Mouse (Mus musculus) gastrocnemius, postnatal 4 days (tissue): ENCODE results near the gene Gm6525. TPM values are rescaled to one million over a fixed set of nuclear protein-coding genes. Genes with fewer than 3 reads are reported as not detected.

Experiments
- DNase-seq, 2 experiments: peaks; one replicate each; pipeline ENCODE4 v3.0.0; 2021 to 2022; ENCODE audit warnings: low spot score in 2 of 2, mixed read lengths in 2 of 2
- total RNA-seq, 2 experiments: library from RNA; stranded (reverse); gene quantifications; 2 replicates each; pipeline ENCODE4 v1.2.3; 2021

The Gm6525 gene
- total RNA-seq, 2 experiments from 2014 or later, result 0.36 to 0.37 TPM

- DNase-seq, result no peak
Measured at GRCm38 (mm10) chr3:84169393-84170005, 4.4 kb upstream of the Gm6525 start.

DNA sequence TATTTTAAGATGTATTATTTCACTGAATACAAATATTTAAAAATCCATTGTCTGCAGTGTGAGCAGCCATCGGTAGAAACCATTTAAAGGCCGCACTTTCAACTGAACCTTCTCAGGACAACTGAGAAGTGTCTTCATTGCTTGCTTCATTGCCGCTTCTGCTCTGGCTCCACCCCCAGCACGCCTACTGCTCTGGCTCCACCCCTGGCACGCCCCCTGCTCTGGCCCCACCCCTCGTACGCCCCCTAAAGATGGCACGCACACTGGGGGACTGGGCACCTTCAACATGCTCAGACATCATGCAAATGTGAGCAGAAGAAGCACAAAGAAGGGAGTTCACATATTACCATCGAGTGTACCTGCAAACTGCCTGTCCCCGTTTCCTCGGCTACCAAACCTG is 1.5 kb upstream of the Gm6525 start:
- no peak for DNase-seq

GRCm38 (mm10) chr3:84175337-84176315 is 1.7 kb downstream of the Gm6525 start:
- DNase-seq, result peak; percentile 43 to 75

- no peak for DNase-seq
Measured at GRCm38 (mm10) chr3:84177834-84178233, 3.9 kb downstream of the Gm6525 start.

GRCm38 (mm10) chr3:84180304-84180703 is 6.4 kb downstream of the Gm6525 start:
- DNase-seq, result no peak

- DNase-seq, result no peak
Measured at GRCm38 (mm10) chr3:84181102-84181501, 7.2 kb downstream of the Gm6525 start.

GRCm38 (mm10) chr3:84181717-84182116 is 7.8 kb downstream of the Gm6525 start:
- no peak for DNase-seq

GRCm38 (mm10) chr3:84189629-84190173 is 15.8 kb downstream of the Gm6525 start:
- no peak for DNase-seq

GRCm38 (mm10) chr3:84190513-84191061 is 16.7 kb downstream of the Gm6525 start:
- no peak for DNase-seq

GRCm38 (mm10) chr3:84191141-84191881 is 17.4 kb downstream of the Gm6525 start:
- no peak for DNase-seq

- DNase-seq, result no peak
Measured at GRCm38 (mm10) chr3:84193881-84194280, 20.0 kb downstream of the Gm6525 start.

DNA sequence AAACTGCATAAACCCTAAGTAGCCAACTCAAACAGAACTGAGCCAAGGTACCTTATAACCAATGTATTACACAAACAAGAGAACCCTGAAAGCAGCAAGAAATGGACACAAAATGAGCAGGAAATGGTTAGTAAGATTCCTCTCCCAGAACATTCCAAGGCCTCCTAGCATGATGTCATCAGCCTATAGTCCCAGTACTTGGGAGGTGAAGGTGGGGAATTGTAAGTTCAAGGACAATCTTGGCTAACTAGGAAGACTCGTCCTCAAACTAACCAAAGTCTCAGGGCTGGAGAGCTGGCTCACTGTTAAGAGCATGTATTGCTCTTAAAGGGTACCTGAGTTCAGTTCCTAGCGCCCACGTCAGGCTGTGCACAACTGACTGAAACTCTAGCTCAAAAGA is 24.3 kb downstream of the Gm6525 start:
- no peak for DNase-seq

- no peak for DNase-seq
Measured at GRCm38 (mm10) chr3:84199516-84199915, 25.6 kb downstream of the Gm6525 start.

DNA sequence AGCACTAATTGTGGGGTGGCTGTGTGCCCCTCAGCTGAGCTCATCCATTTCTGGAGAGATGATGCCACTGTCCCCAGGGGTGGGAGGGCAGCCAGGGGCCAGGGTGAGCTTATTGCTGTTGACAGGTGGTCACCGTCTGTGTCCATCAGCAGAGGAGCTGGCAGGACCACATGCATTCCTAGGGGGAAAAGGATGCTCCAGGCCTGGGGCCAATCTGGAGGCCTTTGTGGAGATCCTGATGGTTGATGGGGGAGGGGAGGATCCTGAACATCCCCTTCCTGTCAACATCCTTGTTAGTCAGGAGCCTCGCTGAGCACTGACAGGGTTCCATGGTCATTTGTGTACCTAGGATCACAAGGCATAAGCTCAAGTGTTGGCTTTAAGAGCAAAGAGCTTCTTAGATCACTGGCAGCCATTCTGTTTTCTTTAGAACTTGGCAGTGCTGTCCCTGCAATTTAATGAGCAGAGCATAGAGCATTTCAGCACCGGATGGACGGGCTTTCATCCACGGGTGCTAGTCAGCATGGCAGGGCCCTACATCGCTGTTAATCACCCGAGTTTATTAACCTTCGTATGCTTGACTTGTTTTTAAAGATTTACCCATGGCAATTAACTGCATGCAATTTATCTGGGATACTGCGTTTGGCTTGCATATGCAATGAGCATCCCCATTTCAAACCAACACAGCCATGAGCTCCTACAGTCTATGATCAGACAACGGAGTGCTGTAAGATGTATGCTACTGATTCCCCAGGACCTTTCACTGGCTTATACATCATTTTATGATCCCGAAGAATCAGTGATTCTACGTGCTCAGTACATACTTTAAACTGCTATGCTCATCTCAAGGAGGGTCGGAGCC is 26.9 kb downstream of the Gm6525 start:
- DNase-seq, result peak in 1 of 2 experiments; percentile 54

- DNase-seq, result no peak
Measured at GRCm38 (mm10) chr3:84204640-84205039, 30.7 kb downstream of the Gm6525 start.

- DNase-seq, result no peak
Measured at GRCm38 (mm10) chr3:84205650-84206049, 31.7 kb downstream of the Gm6525 start.

DNA sequence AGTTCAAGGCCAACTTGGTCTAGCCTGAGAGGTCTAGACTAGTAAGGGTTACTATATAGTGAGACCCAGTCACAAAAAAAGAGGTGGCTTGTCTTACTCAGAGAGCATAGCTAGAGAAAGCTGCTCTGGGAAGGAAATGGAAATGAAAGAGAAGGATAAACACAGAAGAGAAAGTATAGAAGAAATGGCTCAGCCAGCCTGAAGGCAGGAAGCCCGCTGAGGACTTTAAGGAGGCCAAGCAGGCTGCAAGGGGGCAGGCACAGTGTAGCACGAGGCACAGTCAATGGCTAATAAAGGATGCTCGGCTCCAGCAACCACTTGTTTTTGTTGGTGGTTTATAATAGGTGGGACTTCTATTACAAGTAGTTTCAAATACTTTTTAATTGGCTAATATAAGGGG is 32.2 kb downstream of the Gm6525 start:
- no peak for DNase-seq

- DNase-seq, result peak in 1 of 2 experiments; percentile 42
Measured at GRCm38 (mm10) chr3:84207366-84207765, 33.5 kb downstream of the Gm6525 start.

- DNase-seq, result no peak
Measured at GRCm38 (mm10) chr3:84208475-84208874, 34.6 kb downstream of the Gm6525 start.

DNA sequence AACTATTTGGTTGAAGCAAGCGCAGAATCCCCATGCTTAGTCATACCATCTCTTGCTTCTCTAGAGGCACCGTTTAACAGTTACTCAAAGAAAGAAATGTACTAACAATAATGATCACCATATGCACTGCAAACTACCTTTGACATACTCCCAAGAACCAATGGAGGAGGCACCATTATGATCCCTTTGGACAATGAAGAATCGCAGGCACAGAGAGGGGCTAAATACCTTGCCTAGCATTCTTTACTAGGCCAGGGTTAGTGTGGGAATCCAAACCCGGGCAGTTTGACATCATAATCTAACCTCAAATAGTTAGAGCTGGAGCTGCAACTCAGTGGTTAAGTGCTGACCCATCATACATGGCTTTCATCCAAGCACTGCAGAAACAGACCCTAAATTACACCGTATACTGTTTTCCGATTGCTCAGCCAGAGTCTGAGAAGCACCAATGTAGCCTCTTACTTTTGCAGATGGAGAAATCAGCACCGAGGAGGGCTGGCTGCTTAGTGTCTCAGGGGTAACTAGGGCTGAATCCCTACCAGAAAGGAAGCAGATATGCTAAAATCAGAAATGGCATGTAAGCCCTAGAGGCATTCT is 35.1 kb downstream of the Gm6525 start:
- no peak for DNase-seq
